Comparison of ENCODE assay signal across 28 mouse cellular contexts in genomic region chr12:56694361-56694760, GRCm38 (mm10). TPM values are rescaled to one million over a fixed set of nuclear protein-coding genes. Genes with fewer than 3 reads are reported as not detected.
DNase-seq lines count a peak whose midpoint lies in the region; ATAC-seq and TF ChIP-seq lines count a peak whose summit lies in the region.
"Had no signal": no experiment of that assay in that cellular context is flagged by ENCODE, and none has a peak within 500 bp of the region (broad histone marks: within the 10 kb centered on the region; RNA-seq: fewer than 3 reads in every experiment).

No protein-coding gene starts in this region.

- 0 out of 2 replicates have a peak overlapping the region, but pooled peaks have one; percentile 47 for H3K4me3 ChIP-seq in limb, embryonic 12.5 days (replicated peaks)
- H3K4me3 ChIP-seq in limb, embryonic 10.5 days, result no peak overlapping the region
- H3K4me3 ChIP-seq in embryonic facial prominence, embryonic 11.5 days (ENCODE audit: low read depth, low read length), result peak overlapping the region; percentile 16; the same call in 1 of the 2 replicates
- H3K4me3 ChIP-seq in limb, embryonic 14.5 days (replicated peaks; ENCODE audit: low read length), result no peak overlapping the region
- H3K4me3 ChIP-seq: layer of hippocampus, adult 2 months; neural tube, embryonic 12.5 days had no signal

- H3K9ac ChIP-seq in limb, embryonic 12.5 days (replicated peaks), result no peak overlapping the region
- no peak overlapping the region for H3K9ac ChIP-seq in embryonic facial prominence, embryonic 11.5 days (replicated peaks; ENCODE audit: low read length)
- H3K9ac ChIP-seq in limb, embryonic 14.5 days (ENCODE audit: low read depth, low read length, severe bottlenecking), result no peak overlapping the region
- H3K9ac ChIP-seq: heart, embryonic 13.5 days; liver, embryonic 15.5 days; neural tube, embryonic 12.5 days had no signal

- no peak overlapping the region for H3K27ac ChIP-seq in limb, embryonic 12.5 days
- no peak overlapping the region for H3K27ac ChIP-seq in limb, embryonic 10.5 days
- H3K27ac ChIP-seq in embryonic facial prominence, embryonic 11.5 days (replicated peaks; ENCODE audit: low read depth, low read length), result no peak overlapping the region
- H3K27ac ChIP-seq in limb, embryonic 14.5 days (replicated peaks; ENCODE audit: low read depth, low read length), result no peak overlapping the region
- H3K27ac ChIP-seq: forebrain, embryonic 10.5 days; heart, embryonic 13.5 days; layer of hippocampus, adult 2 months; liver, embryonic 15.5 days; macrophage; neural tube, embryonic 12.5 days had no signal

- H3K27me3 ChIP-seq in limb, embryonic 12.5 days, result peaks cover 96% of the 10 kb centered on the region
- H3K27me3 ChIP-seq in limb, embryonic 10.5 days (ENCODE audit: low read depth, poor library complexity, severe bottlenecking), result peaks cover 100% of the 10 kb centered on the region
- peaks cover 57% of the 10 kb centered on the region for H3K27me3 ChIP-seq in embryonic facial prominence, embryonic 11.5 days (ENCODE audit: control insufficient read depth, insufficient read depth, low read length)
- peaks cover 94% of the 10 kb centered on the region for H3K27me3 ChIP-seq in limb, embryonic 14.5 days (ENCODE audit: control insufficient read depth, insufficient read depth, low read length)

- TF ChIP-seq POLR2A in limb, embryonic 14.5 days (IDR thresholded peaks at IDR 0.05; ENCODE audit: borderline replicate concordance, extremely low read depth, insufficient read depth, insufficient read length), result no peak

- peak overlapping the region; percentile 67 for H3K4me2 ChIP-seq in limb, embryonic 12.5 days
- H3K4me2 ChIP-seq in embryonic facial prominence, embryonic 11.5 days (ENCODE audit: low read depth, low read length), result peak overlapping the region; percentile 57; the same call in 1 of the 2 replicates
- 0 out of 2 replicates have a peak overlapping the region, but pooled peaks have one; percentile 0 for H3K4me2 ChIP-seq in limb, embryonic 14.5 days (replicated peaks; ENCODE audit: low read depth, low read length, severe bottlenecking)

- H3K9me3 ChIP-seq in limb, embryonic 12.5 days, result no peaks in the 10 kb centered on the region
- H3K9me3 ChIP-seq in limb, embryonic 10.5 days (replicated peaks), result no peaks in the 10 kb centered on the region
- H3K9me3 ChIP-seq in embryonic facial prominence, embryonic 11.5 days (replicated peaks; ENCODE audit: control insufficient read depth, low read length), result no peaks in the 10 kb centered on the region
- no peaks in the 10 kb centered on the region for H3K9me3 ChIP-seq in limb, embryonic 14.5 days (ENCODE audit: control insufficient read depth, low read length)
- H3K9me3 ChIP-seq: forebrain, embryonic 10.5 days; heart, embryonic 13.5 days; liver, embryonic 15.5 days; neural tube, embryonic 12.5 days had no signal

- H3K4me1 ChIP-seq in limb, embryonic 12.5 days (replicated peaks), result peaks cover 47% of the 10 kb centered on the region
- H3K4me1 ChIP-seq in limb, embryonic 10.5 days, result peaks cover 69% of the 10 kb centered on the region
- peaks cover 9% of the 10 kb centered on the region for H3K4me1 ChIP-seq in embryonic facial prominence, embryonic 11.5 days (ENCODE audit: control insufficient read depth, insufficient read depth, low read length)
- peaks cover 6% of the 10 kb centered on the region; the same call in 1 of the 2 replicates for H3K4me1 ChIP-seq in limb, embryonic 14.5 days (ENCODE audit: control insufficient read depth, insufficient read depth, low read length)

- DNase-seq in limb, embryonic 10.5 days (ENCODE audit: low spot score), result no peak
- peak; percentile 27 for DNase-seq in ZHBTc4 (ENCODE audit: low read depth, low spot score)
- DNase-seq in embryonic facial prominence, embryonic 11.5 days (ENCODE audit: low spot score), result no peak
- no peak for DNase-seq in limb, embryonic 14.5 days (ENCODE audit: low spot score)
- DNase-seq in adrenal gland, postnatal 4 days (ENCODE audit: low spot score in 2 of 2), result no peak
- DNase-seq in adrenal gland, postnatal 25 days, result no peak
- DNase-seq: adrenal gland, postnatal 14 days; cerebellum, adult 9-11 months; gastrocnemius, postnatal 25 days; heart, adult 18-20 months; heart, postnatal 36 days; kidney, postnatal 25 days; liver; right cerebral cortex, postnatal 4 days; thymus, postnatal 14 days had no signal

- no peak for ATAC-seq in limb, embryonic 12.5 days (ENCODE audit: insufficient number of reproducible peaks, insufficient read depth, low FRiP score, low TSS enrichment, low read depth)
- ATAC-seq in embryonic facial prominence, embryonic 11.5 days (replicated peaks; ENCODE audit: insufficient number of reproducible peaks, low FRiP score, low TSS enrichment, low read depth), result no peak
- ATAC-seq in limb, embryonic 14.5 days (ENCODE audit: low FRiP score, low read depth), result no peak
- ATAC-seq: intestine, postnatal 0 days had no signal

- WGBS in limb, embryonic 12.5 days, result 1% methylated on average over 14 of the region's 14 CpGs
- WGBS in limb, embryonic 10.5 days, result 3% methylated on average over 14 of the region's 14 CpGs
- 3% methylated on average over 14 of the region's 14 CpGs for WGBS in embryonic facial prominence, embryonic 11.5 days
- 5% methylated on average over 14 of the region's 14 CpGs for WGBS in limb, embryonic 14.5 days

- no peaks in the 10 kb centered on the region for H3K36me3 ChIP-seq in limb, embryonic 12.5 days
- H3K36me3 ChIP-seq in limb, embryonic 10.5 days, result no peaks in the 10 kb centered on the region
- no peaks in the 10 kb centered on the region for H3K36me3 ChIP-seq in embryonic facial prominence, embryonic 11.5 days (replicated peaks; ENCODE audit: control insufficient read depth, insufficient read depth, low read depth, low read length)
- no peaks in the 10 kb centered on the region for H3K36me3 ChIP-seq in limb, embryonic 14.5 days (ENCODE audit: control insufficient read depth, insufficient read depth, low read length)
- H3K36me3 ChIP-seq: forebrain, embryonic 10.5 days; heart, embryonic 13.5 days; liver, embryonic 15.5 days; neural tube, embryonic 12.5 days had no signal

RNA-seq across cellular contexts. Expression of gene Pax9, which starts 2.8 kb away (rescaled TPM):
- polyA plus RNA-seq in limb, embryonic 12.5 days (2016; fragmentation: Nextera tagmentation; extraction: Ambion mirVana), result 6.0 and 9.6 TPM in 2 replicates
- polyA plus RNA-seq in limb, embryonic 10.5 days (2016; fragmentation: Nextera tagmentation; extraction: Ambion mirVana), result 0.50 and 2.2 TPM in 2 replicates
- polyA plus RNA-seq in embryonic facial prominence, embryonic 11.5 days (2014; fragmentation: Nextera tagmentation; extraction: Ambion mirVana), result 10.5 and 11.9 TPM in 2 replicates
- 8.3 and 14.1 TPM in 2 replicates for polyA plus RNA-seq in limb, embryonic 14.5 days (2012; rRNA removed)
- 3.8 and 4.3 TPM in 2 replicates for polyA plus RNA-seq in limb, embryonic 14.5 days (2014; fragmentation: Nextera tagmentation; extraction: Ambion mirVana)
- total RNA-seq in adrenal gland, postnatal 4 days (2021), result not detected
- not detected in 2 replicates for total RNA-seq in adrenal gland, postnatal 25 days (2021)
- total RNA-seq: common myeloid progenitor, adult 5-6 weeks; layer of hippocampus, adult 2 months; layer of hippocampus, postnatal 25 days; left cerebral cortex, postnatal 10 days; monocyte, adult 5-6 weeks had no signal
- polyA plus RNA-seq: forebrain, embryonic 16.5 days; intestine, postnatal 0 days; macrophage had no signal

Comparison
In these comparisons a context has a peak if more than half of its experiments do, and no peak if none do; other contexts are left out.
1. H3K4me3 ChIP-seq: peak in limb, embryonic 12.5 days (single experiment) and embryonic facial prominence, embryonic 11.5 days (single experiment); none in limb, embryonic 10.5 days (single experiment) and limb, embryonic 14.5 days (single experiment).
2. H3K4me2 ChIP-seq: peak in every context shown above with its lines; median percentile 67 in limb, embryonic 12.5 days; 57 in embryonic facial prominence, embryonic 11.5 days; 0 in limb, embryonic 14.5 days.